Mouse (Mus musculus) ES-E14 (cell line): ENCODE data around the gene Hbp1. TPM values are rescaled to one million over a fixed set of nuclear protein-coding genes. Genes with fewer than 3 reads are reported as not detected.

Experiments
- DNase-seq: peaks from one replicate; pipeline ENCODE4 v3.0.0-alpha.2; 2013; ENCODE audit warnings: low read depth, low spot score
- H3K27ac ChIP-seq: 2 replicates; pipeline ENCODE4 v1.5.1; 2012; ENCODE audit warnings: low read depth, mild to moderate bottlenecking, low read length, moderate library complexity, mixed read lengths; ENCODE audit not compliant: poor library complexity, insufficient read depth, severe bottlenecking
- H3K36me3 ChIP-seq: 2 replicates; pipeline ENCODE4 v1.6.1; 2012; ENCODE audit warnings: mild to moderate bottlenecking, low read length, moderate library complexity, mixed read lengths; ENCODE audit not compliant: control insufficient read depth, poor library complexity, insufficient read depth, severe bottlenecking
- H3K4me1 ChIP-seq, 2 experiments: fragments of 150-350 bp in 1 of 2; sonication (generic) in 1 of 2; 2 replicates each; pipeline ENCODE4 v1.6.1; 2012; ENCODE audit warnings: low read length in 2 of 2, mild to moderate bottlenecking in 1 of 2, mixed read lengths in 1 of 2; ENCODE audit not compliant: control insufficient read depth in 2 of 2, insufficient read depth in 2 of 2, poor library complexity in 1 of 2
- H3K4me3 ChIP-seq, 2 experiments: fragments of 150-350 bp in 1 of 2; sonication (generic) in 1 of 2; 2 replicates each; pipeline ENCODE4 v1.5.1; 2012; ENCODE audit warnings: low read length in 2 of 2, low read depth in 1 of 2, mild to moderate bottlenecking in 1 of 2, mixed read lengths in 1 of 2; ENCODE audit not compliant: insufficient read depth in 1 of 2, poor library complexity in 1 of 2, severe bottlenecking in 1 of 2
- H3K9ac ChIP-seq: 2 replicates; pipeline ENCODE4 v1.6.1; 2012; ENCODE audit warnings: low read depth, mild to moderate bottlenecking, low read length, mixed read lengths; ENCODE audit not compliant: poor library complexity, insufficient read depth, severe bottlenecking
- H3K9me3 ChIP-seq: fragments of 150-350 bp; sonication (generic); 2 replicates; pipeline ENCODE4 v1.6.1; 2012; ENCODE audit warnings: low read depth, mild to moderate bottlenecking, low read length; ENCODE audit not compliant: control insufficient read depth, insufficient read depth
- CHD2 ChIP-seq: IDR thresholded peaks from 2 replicates; pipeline ENCODE4 v1.6.1; 2014; ENCODE audit warnings: mild to moderate bottlenecking, low read depth, low read length, inconsistent platforms
- HCFC1 ChIP-seq: IDR thresholded peaks from 2 replicates; pipeline ENCODE4 v1.6.1; 2012; ENCODE audit warnings: low read length, inconsistent platforms, borderline replicate concordance; ENCODE audit not compliant: insufficient read depth
- MAFK ChIP-seq: IDR thresholded peaks from 2 replicates; pipeline ENCODE4 v1.6.1; 2014; ENCODE audit warnings: mild to moderate bottlenecking, low read depth, low read length, inconsistent platforms; ENCODE audit not compliant: insufficient read depth
- ZC3H11A ChIP-seq: IDR thresholded peaks from 2 replicates; pipeline ENCODE4 v1.6.1; 2012; ENCODE audit warnings: low read depth, mild to moderate bottlenecking, inconsistent platforms, low read length, borderline replicate concordance
- ZNF384 ChIP-seq: IDR thresholded peaks from 2 replicates; pipeline ENCODE4 v1.6.1; 2012; ENCODE audit warnings: low read depth, low read length, inconsistent platforms
- in situ Hi-C, 2 experiments: fragments of 600-800 bp; cut with MboI; formaldehyde crosslinking; loops; one replicate each; pipeline ENCODE4 v1.15.1; 2025; ENCODE audit warnings: low sequenced_read_pairs in 2 of 2, inconsistent platforms in 1 of 2; ENCODE audit not compliant: unreplicated experiment in 2 of 2
- total RNA-seq: library from RNA; depleted of rRNA; stranded (reverse); fragments of 300-350 nt; gene quantifications from 2 replicates; pipeline ENCODE4 v1.2.3, GENCODE M21; 2012

The Hbp1 gene
- total RNA-seq, 1 experiment = 43.3 TPM

DNA sequence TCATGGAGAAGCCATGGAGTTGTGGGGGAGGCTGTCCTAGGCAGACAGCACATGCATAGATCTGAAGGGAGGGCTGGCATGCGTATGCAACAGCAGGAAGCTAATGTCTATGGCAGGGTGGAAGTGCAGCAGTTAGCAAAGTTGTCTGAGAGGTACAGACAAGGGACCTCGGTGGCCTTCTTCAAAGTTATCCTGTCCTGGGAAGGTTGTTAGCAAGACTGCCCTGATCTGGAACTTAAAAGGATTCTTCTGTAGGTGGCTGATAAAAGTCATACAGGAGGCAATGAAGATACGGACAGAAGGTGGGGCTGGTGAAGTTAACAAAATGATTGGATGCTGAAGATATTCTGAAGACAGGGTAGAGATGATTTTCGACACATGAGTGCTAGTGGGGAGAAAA is 16.1 kb upstream of the Hbp1 start:
- in situ Hi-C loops = loop anchor here (5.0 to 10.0 kb wide), 3 partner anchors 181 to 281 kb away; no protein-coding TSS in a partner anchor
- DNase-seq = no peak

DNA sequence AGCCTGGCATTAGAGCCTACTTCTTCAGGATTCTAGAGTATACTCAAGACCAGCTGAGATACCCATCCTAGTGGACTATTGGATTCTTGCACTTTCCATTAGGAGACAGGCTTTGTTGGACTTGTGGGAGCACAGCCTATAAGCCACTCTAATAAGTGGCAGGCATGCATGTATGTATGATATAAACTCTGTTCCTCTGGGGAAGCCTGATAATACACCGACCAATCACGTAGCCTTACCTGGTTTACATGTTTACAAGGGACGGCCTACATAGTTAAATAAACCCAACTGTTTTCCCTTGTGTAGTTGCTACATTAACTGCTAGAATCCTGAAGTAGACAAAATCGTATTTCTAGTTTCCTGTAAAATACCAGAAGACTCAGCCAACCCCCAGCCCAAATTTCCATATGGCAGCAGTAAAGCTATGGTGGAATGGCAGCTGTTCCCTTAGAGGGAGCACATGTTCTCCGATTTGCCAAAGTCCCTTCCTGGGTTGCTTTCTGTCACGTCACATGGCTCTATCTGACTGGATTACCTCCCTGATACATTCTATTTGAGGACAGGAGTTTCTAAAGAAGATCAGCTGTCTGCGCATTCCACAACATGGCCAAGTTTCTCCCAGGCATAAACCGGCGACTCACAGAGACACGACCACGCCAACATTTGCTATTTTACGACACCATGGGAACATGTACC is 15.3 kb upstream of the Hbp1 start:
- H3K9ac ChIP-seq = no peak overlapping the region
- in situ Hi-C loops = loop anchor here (5.0 to 10.0 kb wide), 3 partner anchors 182 to 282 kb away; no protein-coding TSS in a partner anchor
- H3K4me1 ChIP-seq = 0 out of 4 replicates have a peak, but pooled peaks cover 0 to 2% of the 10 kb centered on the region in 2 experiments
- no peaks in the 10 kb centered on the region for H3K36me3 ChIP-seq
- no peak overlapping the region for H3K27ac ChIP-seq
- no peak overlapping the region for H3K4me3 ChIP-seq
- no peak for TF ChIP-seq CHD2
- TF ChIP-seq ZC3H11A = no peak
- TF ChIP-seq ZNF384 = no peak
- no peak for TF ChIP-seq MAFK
- no peak for TF ChIP-seq HCFC1
- no peaks in the 10 kb centered on the region for H3K9me3 ChIP-seq
- no peak for DNase-seq

More for the DNA sequence above, 16.1 kb upstream of the Hbp1 start:
- Histone ChIP-seq H3K36me3 (no peaks in the 10 kb centered on the region), H3K27ac (no peak overlapping the region), H3K9me3 (no peaks in the 10 kb centered on the region), H3K4me3 (no peak overlapping the region), H3K4me1 (0 out of 4 replicates have a peak, but pooled peaks cover 0 to 2% of the 10 kb centered on the region in 2 experiments), H3K9ac (no peak overlapping the region)
- TF ChIP-seq MAFK (no peak), ZC3H11A (no peak), CHD2 (no peak), HCFC1 (no peak)

DNA sequence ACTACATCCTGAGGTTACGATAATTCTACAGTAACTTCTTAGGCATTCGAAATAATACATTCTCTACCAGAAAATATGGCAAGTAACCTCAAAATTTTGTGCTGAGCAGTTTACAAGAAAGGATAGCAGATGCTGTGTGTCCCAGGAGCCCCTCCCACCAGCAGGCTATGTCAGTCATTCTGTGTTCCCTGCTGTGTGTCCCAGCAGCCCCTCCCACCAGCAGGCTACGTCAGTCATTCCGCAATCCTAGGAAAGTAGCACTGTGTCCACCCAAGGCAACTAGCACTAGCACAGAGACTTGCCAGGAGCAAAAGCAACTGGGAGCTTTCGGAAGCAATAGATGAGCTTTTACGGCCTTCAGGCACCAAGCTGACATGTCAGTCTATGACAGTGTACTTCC is 13.7 kb upstream of the Hbp1 start:
- no peaks in the 10 kb centered on the region for H3K36me3 ChIP-seq
- TF ChIP-seq MAFK (no peak), ZC3H11A (no peak), ZNF384 (no peak), HCFC1 (no peak), CHD2 (no peak)
- in situ Hi-C loops = loop anchor here in 1 of 2 experiments (10.0 kb wide), 1 partner anchor 281 kb away; no protein-coding TSS in a partner anchor
- H3K4me1 ChIP-seq = 0 out of 4 replicates have a peak, but pooled peaks cover 0 to 2% of the 10 kb centered on the region in 2 experiments
- DNase-seq = no peak
- H3K27ac ChIP-seq = no peak overlapping the region
- no peaks in the 10 kb centered on the region for H3K9me3 ChIP-seq
- no peak overlapping the region for H3K9ac ChIP-seq
- H3K4me3 ChIP-seq = no peak overlapping the region

DNA sequence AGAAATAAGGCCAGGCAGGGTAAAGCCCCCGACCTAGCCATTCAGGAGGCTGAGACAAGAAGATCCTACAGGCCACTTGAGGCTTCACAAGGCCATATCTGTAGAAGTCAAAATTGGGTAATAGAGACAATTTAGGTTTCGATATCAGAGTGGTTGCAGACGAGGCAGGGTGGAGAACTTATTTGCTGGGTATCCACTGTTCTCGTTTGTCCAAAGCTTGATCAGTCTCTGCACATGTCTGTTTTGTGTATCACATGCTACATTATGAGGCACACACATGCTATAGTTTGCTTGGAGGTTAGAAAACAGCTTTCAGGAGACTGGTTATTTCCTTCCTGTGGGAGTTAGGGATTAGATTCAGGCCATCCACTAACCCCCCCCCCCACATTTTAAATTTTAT is 5.5 kb upstream of the Hbp1 start:
- DNase-seq = no peak
- H3K27ac ChIP-seq = no peak overlapping the region
- TF ChIP-seq CHD2 (no peak), HCFC1 (no peak), ZC3H11A (no peak), ZNF384 (no peak), MAFK (no peak)
- in situ Hi-C loops = no loop called here
- H3K36me3 ChIP-seq = no peaks in the 10 kb centered on the region
- no peaks in the 10 kb centered on the region for H3K4me1 ChIP-seq
- no peaks in the 10 kb centered on the region for H3K9me3 ChIP-seq
- H3K9ac ChIP-seq = no peak overlapping the region
- no peak overlapping the region for H3K4me3 ChIP-seq
